Mouse (Mus musculus) heart, embryonic 11.5 days (tissue): ENCODE data around the gene Mcam. TPM values are rescaled to one million over a fixed set of nuclear protein-coding genes. Genes with fewer than 3 reads are reported as not detected.

Source experiments
- ATAC-seq: fragments of 200-750 bp; cut with Nextera tagmentation; replicated peaks from 2 replicates; pipeline ENCODE4 v1.8.0; 2017; ENCODE audit warnings: moderate library complexity; ENCODE audit not compliant: insufficient number of reproducible peaks, low FRiP score, low TSS enrichment
- H3K27ac ChIP-seq: fragments of 300-500 bp; sonication (generic); 2 replicates; pipeline ENCODE4 v1.5.1; 2014; ENCODE audit warnings: mild to moderate bottlenecking, low read depth, low read length
- H3K27me3 ChIP-seq: fragments of 300-500 bp; sonication (generic); 2 replicates; pipeline ENCODE4 v1.6.1; 2014; ENCODE audit warnings: mild to moderate bottlenecking, low read length, mixed read lengths; ENCODE audit not compliant: control insufficient read depth, insufficient read depth
- H3K36me3 ChIP-seq: fragments of 300-500 bp; sonication (generic); 2 replicates; pipeline ENCODE4 v1.6.1; 2014; ENCODE audit warnings: mild to moderate bottlenecking, low read length, moderate library complexity, mixed read lengths; ENCODE audit not compliant: control insufficient read depth, insufficient read depth
- H3K4me1 ChIP-seq: fragments of 300-500 bp; sonication (generic); 2 replicates; pipeline ENCODE4 v1.6.1; 2014; ENCODE audit warnings: low read length; ENCODE audit not compliant: control insufficient read depth, insufficient read depth
- H3K4me2 ChIP-seq: fragments of 300-500 bp; sonication (generic); 2 replicates; pipeline ENCODE4 v1.6.1; 2014; ENCODE audit warnings: mild to moderate bottlenecking, moderate library complexity
- H3K4me3 ChIP-seq: fragments of 300-500 bp; sonication (generic); 2 replicates; pipeline ENCODE4 v1.5.1; 2014; ENCODE audit warnings: low read depth, low read length
- H3K9ac ChIP-seq: fragments of 300-500 bp; sonication (generic); 2 replicates; pipeline ENCODE4 v1.6.1; 2014; ENCODE audit warnings: mild to moderate bottlenecking, low read depth, low read length, moderate library complexity
- H3K9me3 ChIP-seq: fragments of 300-500 bp; sonication (generic); replicated peaks from 2 replicates; pipeline ENCODE4 v1.6.1; 2016; ENCODE audit warnings: low read length; ENCODE audit not compliant: control insufficient read depth
- WGBS: fragments of 180-500 bp; shearing (Covaris S2); extraction: QIAGEN DNeasy Blood & Tissue Kit; methylation state at CpG from one replicate; pipeline ENCODE4 v1.1.7; 2014; ENCODE audit not compliant: insufficient replicate concordance; 5-methylcytosine and 5-hydroxymethylcytosine counted together
- polyA plus RNA-seq: library from polyadenylated mRNA; unstranded; fragments of >200 nt; fragmentation: Nextera tagmentation; extraction: Ambion mirVana; gene quantifications from 2 replicates; pipeline ENCODE4 v1.2.1, GENCODE M21; 2014

Gene Mcam
- polyA plus RNA-seq, 1 experiment from 2014 or later = 86.2 TPM

DNA sequence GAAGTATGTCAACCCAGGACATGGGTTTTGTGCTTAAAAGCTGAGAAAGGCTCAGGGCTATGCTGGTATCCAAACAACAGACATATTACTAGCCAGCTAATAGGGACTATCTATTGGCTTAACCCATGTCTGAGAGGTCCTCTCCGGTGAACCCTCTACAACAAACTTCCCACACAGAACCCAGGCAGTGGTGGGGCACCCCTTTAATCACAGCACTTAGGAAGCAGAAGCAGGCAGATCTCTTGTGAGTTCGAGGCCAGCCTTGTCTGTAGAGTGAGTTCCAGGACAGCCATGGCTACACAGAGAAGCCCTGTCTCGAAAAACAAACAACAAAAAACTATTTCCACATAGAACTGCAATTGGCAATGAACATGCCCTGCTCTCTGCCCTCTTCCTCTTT lies 7.5 kb upstream of the Mcam start:
- no peak for ATAC-seq
- no peak overlapping the region for H3K9ac ChIP-seq
- peak overlapping the region; percentile 46 for H3K4me2 ChIP-seq
- H3K4me3 ChIP-seq = no peak overlapping the region
- no peaks in the 10 kb centered on the region for H3K27me3 ChIP-seq
- WGBS = 78% methylated on average over 3 of the region's 3 CpGs
- H3K9me3 ChIP-seq = no peaks in the 10 kb centered on the region
- peaks cover 22% of the 10 kb centered on the region for H3K4me1 ChIP-seq
- H3K27ac ChIP-seq = no peak overlapping the region
- no peaks in the 10 kb centered on the region for H3K36me3 ChIP-seq

DNA sequence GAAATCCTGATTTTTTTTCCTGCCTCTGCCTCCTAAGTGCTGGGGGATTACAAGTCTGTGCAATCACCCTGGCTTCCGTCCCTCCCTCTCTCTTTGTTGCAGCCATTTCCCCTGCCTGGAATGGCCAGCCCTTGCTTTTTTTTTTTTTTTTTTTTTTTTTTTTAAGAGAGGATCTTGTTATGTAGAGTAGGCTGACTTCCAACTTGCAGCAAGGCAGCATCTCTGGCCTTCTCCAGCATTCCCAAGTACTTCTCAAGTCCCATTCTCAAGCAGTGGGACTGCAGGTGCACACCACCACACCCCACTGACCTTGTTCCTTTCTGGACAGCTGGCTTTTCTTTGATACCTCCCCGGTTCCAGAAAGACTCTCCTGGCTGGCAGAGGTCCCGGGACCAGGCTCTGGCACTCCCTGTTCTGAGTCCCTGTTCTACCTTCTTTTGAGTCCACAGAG lies 6.9 kb upstream of the Mcam start:
- no peak overlapping the region for H3K4me3 ChIP-seq
- H3K27me3 ChIP-seq = no peaks in the 10 kb centered on the region
- no peak for ATAC-seq
- H3K9me3 ChIP-seq = no peaks in the 10 kb centered on the region
- H3K4me1 ChIP-seq = peaks cover 23% of the 10 kb centered on the region
- H3K4me2 ChIP-seq = no peak overlapping the region
- no peak overlapping the region for H3K9ac ChIP-seq
- no peaks in the 10 kb centered on the region for H3K36me3 ChIP-seq
- 57% methylated on average over 3 of the region's 3 CpGs for WGBS
- H3K27ac ChIP-seq = no peak overlapping the region

DNA sequence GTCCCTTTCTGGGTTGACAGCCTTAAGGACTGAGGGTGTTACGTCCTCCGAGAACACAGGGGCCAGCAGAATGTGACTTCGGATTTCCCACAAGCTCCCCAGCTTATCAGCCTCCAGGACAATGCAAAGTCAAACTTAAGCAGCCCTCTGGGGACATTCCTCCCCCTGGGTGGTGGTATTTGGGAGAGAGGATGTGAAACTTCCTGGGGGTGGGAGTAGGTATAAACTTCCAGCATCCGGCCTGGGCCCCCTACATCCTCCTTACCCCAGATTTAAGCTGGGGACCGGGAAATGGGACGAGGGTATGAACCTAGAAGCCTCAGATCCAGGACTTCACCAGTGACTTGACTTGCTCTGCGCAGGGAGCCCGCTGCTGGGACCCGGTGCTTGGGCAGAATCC lies 4.6 kb upstream of the Mcam start:
- Histone ChIP-seq H3K4me1 (peaks cover 30% of the 10 kb centered on the region), H3K27me3 (no peaks in the 10 kb centered on the region)
- 0 out of 2 replicates have a peak, but pooled peaks have one; percentile 0 for ATAC-seq

DNA sequence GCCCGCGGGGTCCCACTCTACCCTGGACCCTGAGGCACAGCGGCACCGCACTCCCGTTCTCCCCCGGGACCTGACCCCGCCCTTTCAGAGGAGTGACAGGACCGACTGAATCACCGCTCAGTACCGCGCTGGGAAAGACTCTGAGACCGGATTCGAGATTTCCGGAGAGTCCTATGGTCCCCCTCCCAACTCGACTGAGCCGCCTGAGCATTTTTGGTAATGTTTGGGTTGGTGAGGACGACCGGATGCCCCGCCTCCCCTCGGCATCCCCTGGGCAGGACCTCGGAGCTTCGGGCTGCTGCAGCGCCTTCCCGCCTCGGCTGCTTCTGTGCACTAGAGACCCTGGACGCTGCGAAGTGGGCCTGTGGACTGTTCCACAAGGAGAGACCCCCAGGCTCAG lies 4.2 kb upstream of the Mcam start:
- Histone ChIP-seq H3K4me1 (peaks cover 30% of the 10 kb centered on the region), H3K4me2 (peak overlapping the region; percentile 86), H3K36me3 (no peaks in the 10 kb centered on the region), H3K27me3 (no peaks in the 10 kb centered on the region), H3K9me3 (no peaks in the 10 kb centered on the region), H3K9ac (peak overlapping the region; percentile 81), H3K27ac (peak overlapping the region; percentile 82), H3K4me3 (peak overlapping the region; percentile 42)
- ATAC-seq = peak; percentile 50
- WGBS = under 1% methylated on average over 27 of the region's 27 CpGs

More for the DNA sequence above, 4.6 kb upstream of the Mcam start:
- no peaks in the 10 kb centered on the region for H3K36me3 ChIP-seq
- peak overlapping the region; percentile 82 for H3K27ac ChIP-seq
- peak overlapping the region; percentile 81 for H3K9ac ChIP-seq
- no peaks in the 10 kb centered on the region for H3K9me3 ChIP-seq
- peak overlapping the region; percentile 86 for H3K4me2 ChIP-seq
- peak overlapping the region; percentile 42 for H3K4me3 ChIP-seq
- 2% methylated on average over 9 of the region's 9 CpGs for WGBS

DNA sequence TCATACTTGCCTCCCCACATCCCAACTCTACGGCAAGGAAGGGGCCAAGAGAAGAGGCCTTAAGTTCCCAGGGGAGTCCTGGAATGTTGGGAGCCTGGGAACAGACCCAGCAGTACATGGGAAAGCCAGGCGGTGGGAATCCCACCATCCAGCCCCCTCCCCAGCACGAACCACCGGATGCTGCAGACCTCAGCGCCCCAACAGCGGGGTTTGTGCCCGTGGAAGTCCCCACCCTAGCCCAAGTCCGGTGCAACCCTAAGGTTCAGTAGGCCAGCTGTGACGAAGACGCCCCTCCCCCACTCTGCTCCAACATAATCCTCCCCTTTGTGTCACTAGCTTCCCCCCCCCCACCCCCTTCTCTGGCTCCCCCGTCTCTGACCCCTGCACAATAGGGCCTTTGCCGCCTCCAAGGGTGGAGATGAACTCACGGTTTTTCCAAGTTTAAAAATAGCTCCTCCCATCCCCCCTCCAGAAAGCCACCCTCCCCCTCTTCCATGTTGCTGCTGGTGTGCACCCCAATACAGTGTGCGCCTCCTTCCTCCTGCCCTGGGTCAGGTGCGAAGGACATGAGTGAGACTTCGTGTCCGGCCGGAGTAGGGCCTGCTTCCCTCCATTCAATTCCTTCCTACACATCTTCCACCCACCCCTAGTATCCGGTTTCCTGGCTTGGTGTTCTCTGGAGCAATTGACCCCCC lies 3.5 kb upstream of the Mcam start:
- Histone ChIP-seq H3K27me3 (no peaks in the 10 kb centered on the region), H3K4me3 (peak overlapping the region; percentile 42), H3K4me1 (peaks cover 30% of the 10 kb centered on the region), H3K4me2 (peak overlapping the region; percentile 86), H3K9me3 (no peaks in the 10 kb centered on the region), H3K36me3 (no peaks in the 10 kb centered on the region), H3K27ac (peak overlapping the region; percentile 82), H3K9ac (peak overlapping the region; percentile 81)
- ATAC-seq = peak; percentile 12; the same call in 1 of the 2 replicates
- WGBS = 13% methylated on average over 19 of the region's 19 CpGs

DNA sequence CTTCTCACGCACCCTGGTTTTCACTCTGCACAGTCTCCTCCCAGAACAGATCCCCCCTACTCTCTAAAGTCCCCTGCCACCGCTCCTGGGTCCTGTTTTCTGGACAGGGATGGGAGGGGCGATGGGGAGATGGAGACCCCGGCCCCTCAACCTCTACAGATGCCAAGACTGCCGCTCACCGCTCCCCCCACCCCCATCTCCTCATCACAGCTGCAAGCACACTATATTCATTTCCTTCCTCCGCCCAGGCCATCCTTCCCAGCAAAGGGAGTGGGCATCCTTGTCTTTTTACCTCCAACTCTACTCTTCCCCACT lies 3.0 kb upstream of the Mcam start:
- Histone ChIP-seq H3K4me3 (no peak overlapping the region), H3K36me3 (no peaks in the 10 kb centered on the region), H3K9me3 (no peaks in the 10 kb centered on the region), H3K9ac (peak overlapping the region; percentile 81), H3K27me3 (no peaks in the 10 kb centered on the region), H3K27ac (peak overlapping the region; percentile 82), H3K4me1 (peaks cover 34% of the 10 kb centered on the region), H3K4me2 (peak overlapping the region; percentile 86)
- 37% methylated on average over 7 of the region's 7 CpGs for WGBS
- ATAC-seq = no peak

DNA sequence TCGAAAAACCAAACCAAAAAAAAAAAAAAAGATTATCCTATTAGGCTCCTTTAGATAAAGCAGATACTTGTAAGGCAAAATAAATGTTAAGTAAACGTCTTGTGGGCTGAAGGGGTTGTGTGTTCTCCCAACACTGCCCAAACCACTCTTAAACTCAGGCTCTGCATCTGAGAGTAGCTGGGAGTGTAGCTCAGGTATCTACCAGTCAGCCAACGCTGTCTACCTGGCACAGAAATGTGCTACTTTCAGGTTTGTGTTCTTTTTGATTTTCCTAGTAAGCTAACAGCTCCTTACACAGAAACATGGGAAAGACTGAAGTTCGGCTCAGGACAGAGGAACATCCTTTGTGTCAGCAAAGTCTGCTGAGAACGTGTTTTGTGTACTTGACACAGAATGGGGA lies 2.1 kb upstream of the Mcam start:
- H3K27me3 ChIP-seq = no peaks in the 10 kb centered on the region
- no peak overlapping the region for H3K4me3 ChIP-seq
- 58% methylated on average over 5 of the region's 5 CpGs for WGBS
- H3K36me3 ChIP-seq = peaks cover 6% of the 10 kb centered on the region
- no peaks in the 10 kb centered on the region for H3K9me3 ChIP-seq
- no peak for ATAC-seq
- no peak overlapping the region for H3K9ac ChIP-seq
- peaks cover 39% of the 10 kb centered on the region for H3K4me1 ChIP-seq
- H3K4me2 ChIP-seq = no peak overlapping the region
- no peak overlapping the region for H3K27ac ChIP-seq

DNA sequence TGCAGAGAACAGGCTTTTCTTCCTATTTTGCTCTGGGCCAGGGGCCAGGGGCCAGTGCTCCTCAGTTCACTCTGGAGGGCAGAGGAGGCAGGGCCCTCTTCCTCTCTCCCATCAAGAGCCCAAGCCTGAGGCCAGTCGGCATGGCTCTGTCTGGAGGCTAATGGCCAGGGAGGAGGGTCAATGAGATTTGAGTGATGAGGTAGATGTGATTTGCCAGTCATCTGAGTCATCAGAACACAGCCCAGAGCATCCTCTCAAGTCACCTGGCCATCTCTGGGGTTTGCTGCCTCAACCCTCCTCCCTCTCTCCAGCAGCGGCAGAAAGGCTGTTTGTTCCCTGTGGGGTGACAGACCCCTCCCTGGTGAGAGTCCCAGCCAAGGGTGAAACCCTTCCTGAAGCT lies 982 bp upstream of the Mcam start:
- Histone ChIP-seq H3K36me3 (peaks cover 11% of the 10 kb centered on the region), H3K27ac (peak overlapping the region; percentile 90), H3K9me3 (no peaks in the 10 kb centered on the region), H3K27me3 (no peaks in the 10 kb centered on the region), H3K4me3 (peak overlapping the region; percentile 87), H3K4me1 (peaks cover 42% of the 10 kb centered on the region), H3K4me2 (peak overlapping the region; percentile 86), H3K9ac (peak overlapping the region; percentile 88; the same call in 1 of the 2 replicates)
- ATAC-seq = no peak
- WGBS = 13% methylated on average over 2 of the region's 2 CpGs
